Mouse (Mus musculus) myocyte (in vitro differentiated cells): ENCODE measurements around the gene Mettl18.

ENCODE experiments used
- E2F4 ChIP-seq: IDR thresholded peaks from one replicate; pipeline ENCODE4 v1.6.1; 2011; ENCODE audit warnings: mild to moderate bottlenecking, control low read depth, moderate library complexity; ENCODE audit not compliant: insufficient read depth
- MAX ChIP-seq: IDR thresholded peaks from one replicate; pipeline ENCODE4 v1.6.1; 2011; ENCODE audit warnings: low read depth, mild to moderate bottlenecking, control low read depth
- MYOD1 ChIP-seq, 3 experiments: IDR thresholded peaks; one replicate each; pipeline ENCODE4 v1.6.1; 2011; ENCODE audit warnings: control low read depth in 2 of 3, low read depth in 2 of 3, mild to moderate bottlenecking in 2 of 3, moderate library complexity in 1 of 3; ENCODE audit not compliant: insufficient read length in 2 of 3, control insufficient read depth in 1 of 3
- MYOG ChIP-seq, 3 experiments: IDR thresholded peaks; one replicate each; pipeline ENCODE4 v1.6.1; 2011; ENCODE audit warnings: control low read depth in 2 of 3, low read depth in 2 of 3, mild to moderate bottlenecking in 2 of 3; ENCODE audit not compliant: insufficient read length in 2 of 3, control insufficient read depth in 1 of 3, insufficient read depth in 1 of 3
- POLR2A ChIP-seq: IDR thresholded peaks from one replicate; pipeline ENCODE4 v1.6.1; 2011; ENCODE audit warnings: low read depth, mild to moderate bottlenecking, control low read depth, moderate library complexity; ENCODE audit not compliant: insufficient read length
- POLR2AphosphoS2 ChIP-seq: IDR thresholded peaks from one replicate; pipeline ENCODE4 v1.6.1; 2011; ENCODE audit warnings: low read depth, control low read depth; ENCODE audit not compliant: insufficient read length
- REST ChIP-seq: IDR thresholded peaks from one replicate; pipeline ENCODE4 v1.6.1; 2011; ENCODE audit warnings: mild to moderate bottlenecking, control low read depth, moderate library complexity; ENCODE audit not compliant: insufficient read depth, insufficient read length
- SRF ChIP-seq: IDR thresholded peaks from one replicate; pipeline ENCODE4 v1.6.1; 2011; ENCODE audit warnings: low read depth; ENCODE audit not compliant: control insufficient read depth, insufficient read length
- TCF12 ChIP-seq: IDR thresholded peaks from one replicate; pipeline ENCODE4 v1.6.1; 2011; ENCODE audit warnings: mild to moderate bottlenecking, control low read depth; ENCODE audit not compliant: poor library complexity, insufficient read depth, severe bottlenecking
- TCF3 ChIP-seq: IDR thresholded peaks from one replicate; pipeline ENCODE4 v1.6.1; 2011; ENCODE audit warnings: low read depth, control low read depth; ENCODE audit not compliant: insufficient read length
- USF1 ChIP-seq: IDR thresholded peaks from one replicate; pipeline ENCODE4 v1.6.1; 2011; ENCODE audit warnings: low read depth, mild to moderate bottlenecking, control low read depth, moderate library complexity

DNA sequence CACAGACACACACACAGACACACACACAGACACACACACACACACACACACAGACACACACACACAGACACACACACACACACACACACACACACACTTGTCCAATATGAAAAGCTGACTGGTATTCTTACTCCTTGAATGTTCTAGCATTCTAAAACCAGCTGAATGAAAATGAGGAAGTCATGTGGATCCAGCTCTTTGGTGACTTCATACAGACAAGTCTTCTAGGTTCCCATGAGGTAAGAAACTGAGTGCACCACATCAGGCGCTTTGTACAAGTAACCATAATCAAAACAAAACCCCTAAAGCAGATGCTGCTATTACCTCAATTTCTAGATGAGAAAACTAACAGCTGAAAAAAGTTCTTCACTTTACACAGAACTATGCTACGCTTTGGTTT is 19.6 kb upstream of the Mettl18 start:
- no peak for TF ChIP-seq POLR2A
- no peak for TF ChIP-seq USF1
- no peak for TF ChIP-seq REST
- no peak for TF ChIP-seq POLR2AphosphoS2
- TF ChIP-seq MYOD1 (IDR thresholded peaks at IDR 0.05; ENCODE audit: control insufficient read depth in 1 of 3, insufficient read length in 2 of 3, low read depth in 2 of 3): no peak
- no peak for TF ChIP-seq SRF
- TF ChIP-seq E2F4: no peak
- TF ChIP-seq TCF12: no peak
- no peak for TF ChIP-seq MAX
- no peak for TF ChIP-seq TCF3
- TF ChIP-seq MYOG (IDR thresholded peaks at IDR 0.05; ENCODE audit: control insufficient read depth in 1 of 3, insufficient read depth in 1 of 3, insufficient read length in 2 of 3, low read depth in 2 of 3): no peak
